Mouse (Mus musculus) myocyte (in vitro differentiated cells): ENCODE results near the gene Pilra.

ENCODE experiments used
- CEBPB ChIP-seq: IDR thresholded peaks from 2 replicates; pipeline ENCODE4 v1.6.1; 2011; ENCODE audit warnings: mild to moderate bottlenecking, moderate library complexity; ENCODE audit not compliant: poor library complexity, insufficient read depth, severe bottlenecking
- E2F4 ChIP-seq: IDR thresholded peaks from one replicate; pipeline ENCODE4 v1.6.1; 2011; ENCODE audit warnings: mild to moderate bottlenecking, control low read depth, moderate library complexity; ENCODE audit not compliant: insufficient read depth
- MAX ChIP-seq: IDR thresholded peaks from one replicate; pipeline ENCODE4 v1.6.1; 2011; ENCODE audit warnings: low read depth, mild to moderate bottlenecking, control low read depth
- MYOD1 ChIP-seq, 3 experiments: IDR thresholded peaks; one replicate each; pipeline ENCODE4 v1.6.1; 2011; ENCODE audit warnings: control low read depth in 2 of 3, low read depth in 2 of 3, mild to moderate bottlenecking in 2 of 3, moderate library complexity in 1 of 3; ENCODE audit not compliant: insufficient read length in 2 of 3, control insufficient read depth in 1 of 3
- MYOG ChIP-seq, 3 experiments: IDR thresholded peaks; one replicate each; pipeline ENCODE4 v1.6.1; 2011; ENCODE audit warnings: control low read depth in 2 of 3, low read depth in 2 of 3, mild to moderate bottlenecking in 2 of 3; ENCODE audit not compliant: insufficient read length in 2 of 3, control insufficient read depth in 1 of 3, insufficient read depth in 1 of 3
- POLR2A ChIP-seq: IDR thresholded peaks from one replicate; pipeline ENCODE4 v1.6.1; 2011; ENCODE audit warnings: low read depth, mild to moderate bottlenecking, control low read depth, moderate library complexity; ENCODE audit not compliant: insufficient read length
- POLR2AphosphoS2 ChIP-seq: IDR thresholded peaks from one replicate; pipeline ENCODE4 v1.6.1; 2011; ENCODE audit warnings: low read depth, control low read depth; ENCODE audit not compliant: insufficient read length
- REST ChIP-seq: IDR thresholded peaks from one replicate; pipeline ENCODE4 v1.6.1; 2011; ENCODE audit warnings: mild to moderate bottlenecking, control low read depth, moderate library complexity; ENCODE audit not compliant: insufficient read depth, insufficient read length
- SRF ChIP-seq: IDR thresholded peaks from one replicate; pipeline ENCODE4 v1.6.1; 2011; ENCODE audit warnings: low read depth; ENCODE audit not compliant: control insufficient read depth, insufficient read length
- TCF12 ChIP-seq: IDR thresholded peaks from one replicate; pipeline ENCODE4 v1.6.1; 2011; ENCODE audit warnings: mild to moderate bottlenecking, control low read depth; ENCODE audit not compliant: poor library complexity, insufficient read depth, severe bottlenecking
- USF1 ChIP-seq: IDR thresholded peaks from one replicate; pipeline ENCODE4 v1.6.1; 2011; ENCODE audit warnings: low read depth, mild to moderate bottlenecking, control low read depth, moderate library complexity

DNA sequence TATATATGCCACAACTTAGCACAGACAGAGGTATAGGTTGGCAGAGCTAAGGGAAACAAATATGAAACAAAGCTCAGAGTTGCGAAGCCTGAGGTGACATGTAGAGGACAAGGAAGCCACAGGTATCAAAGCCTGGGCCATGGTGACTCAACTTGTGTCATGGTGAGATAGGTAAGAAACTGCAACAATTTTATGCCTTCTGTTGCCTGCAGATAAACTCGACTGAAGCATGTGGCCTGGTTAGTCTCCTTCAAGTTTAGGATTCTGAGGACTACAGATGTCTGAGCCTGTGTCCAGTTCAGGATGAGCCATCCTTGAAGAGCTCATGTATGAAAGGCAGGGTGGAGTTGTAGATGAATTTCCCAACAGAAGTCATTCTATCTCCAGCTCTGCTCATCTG, 39.0 kb upstream of the Pilra start:
- TF ChIP-seq TCF12 (no peak), POLR2A (no peak), E2F4 (no peak), CEBPB (no peak), MYOD1 (IDR thresholded peaks at IDR 0.05; ENCODE audit: control insufficient read depth in 1 of 3, insufficient read length in 2 of 3, low read depth in 2 of 3) (no peak), POLR2AphosphoS2 (no peak), MAX (no peak), USF1 (no peak), MYOG (IDR thresholded peaks at IDR 0.05; ENCODE audit: control insufficient read depth in 1 of 3, insufficient read depth in 1 of 3, insufficient read length in 2 of 3, low read depth in 2 of 3) (no peak), REST (no peak), SRF (no peak)
